Mouse (Mus musculus) forebrain, embryonic 10.5 days (tissue): ENCODE data around the gene Mrpl16. TPM values are rescaled to one million over a fixed set of nuclear protein-coding genes. Genes with fewer than 3 reads are reported as not detected.

Experiments
- DNase-seq: peaks from one replicate; pipeline ENCODE4 v3.0.0-alpha.2; 2017; ENCODE audit warnings: low spot score; ENCODE audit errors: extremely low spot score
- H3K27ac ChIP-seq: fragments of 300-500 bp; sonication (generic); 2 replicates; pipeline ENCODE4 v1.5.1; 2016; ENCODE audit warnings: mild to moderate bottlenecking
- H3K27me3 ChIP-seq: fragments of 300-500 bp; sonication (generic); 2 replicates; pipeline ENCODE4 v1.6.1; 2016; ENCODE audit warnings: mild to moderate bottlenecking; ENCODE audit not compliant: poor library complexity, severe bottlenecking
- H3K36me3 ChIP-seq: fragments of 300-500 bp; sonication (generic); replicated peaks from 2 replicates; pipeline ENCODE4 v1.6.1; 2016; ENCODE audit warnings: mild to moderate bottlenecking, moderate library complexity
- H3K4me1 ChIP-seq: fragments of 300-500 bp; sonication (generic); 2 replicates; pipeline ENCODE4 v1.6.1; 2016
- H3K4me3 ChIP-seq: fragments of 300-500 bp; sonication (generic); 2 replicates; pipeline ENCODE4 v1.5.1; 2016; ENCODE audit warnings: mild to moderate bottlenecking, moderate library complexity
- H3K9me3 ChIP-seq: fragments of 300-500 bp; sonication (generic); 2 replicates; pipeline ENCODE4 v1.6.1; 2016; ENCODE audit warnings: mild to moderate bottlenecking, moderate library complexity
- WGBS: fragments of 180-500 bp; shearing (Covaris S2); methylation state at CpG from one replicate; pipeline ENCODE4 v1.1.7; 2016; 5-methylcytosine and 5-hydroxymethylcytosine counted together
- polyA plus RNA-seq: library from polyadenylated mRNA; unstranded; fragments of >200 nt; fragmentation: Nextera tagmentation; extraction: Ambion mirVana; gene quantifications from 2 replicates; pipeline ENCODE4 v1.2.1, GENCODE M21; 2016

Gene Mrpl16
- polyA plus RNA-seq, 1 experiment from 2014 or later: 66.1 TPM

- Histone ChIP-seq H3K36me3 (no peaks in the 10 kb centered on the region), H3K27me3 (peaks cover 19% of the 10 kb centered on the region), H3K9me3 (no peaks in the 10 kb centered on the region), H3K4me3 (no peak overlapping the region), H3K27ac (no peak overlapping the region), H3K4me1 (peaks cover 12% of the 10 kb centered on the region; the same call in 1 of the 2 replicates)
- 26% methylated on average over 4 of the region's 4 CpGs for whole genome bisulfite sequencing
- DNase-seq: no peak
Observed at GRCm38 (mm10) chr19:11823346-11824065, 53.3 kb downstream of the Mrpl16 start.

Other genes with a start within 250 kb of the Mrpl16 start
- gene Ms4a4d, start 233.6 kb upstream of the Mrpl16 start, polyA plus RNA-seq: 0.57 and 0.66 TPM in 2 replicates
- gene Ms4a6d, start 165.5 kb upstream of the Mrpl16 start, polyA plus RNA-seq: 0.71 and 1.5 TPM in 2 replicates
- 0.17 TPM in 1 of 2 replicates, not detected in the other for gene Ms4a2, start 146.7 kb upstream of the Mrpl16 start, polyA plus RNA-seq
- gene Ms4a3, start 129.5 kb upstream of the Mrpl16 start, polyA plus RNA-seq: not detected in 2 replicates
- not detected in 2 replicates for gene Oosp2, start 109.8 kb upstream of the Mrpl16 start, polyA plus RNA-seq
- not detected in 2 replicates for gene Oosp1, start 79.2 kb upstream of the Mrpl16 start, polyA plus RNA-seq
- not detected in 2 replicates for gene Oosp3, start 73.3 kb upstream of the Mrpl16 start, polyA plus RNA-seq
- not detected in 2 replicates for gene Gif, start 22.8 kb upstream of the Mrpl16 start, polyA plus RNA-seq
- 10.7 and 12.4 TPM in 2 replicates for gene Stx3, start 49.0 kb downstream of the Mrpl16 start, polyA plus RNA-seq
- 0.06 TPM in 1 of 2 replicates, not detected in the other for gene Olfr1417, start 68.8 kb downstream of the Mrpl16 start, polyA plus RNA-seq
- not detected in 2 replicates for gene Olfr1418, start 90.7 kb downstream of the Mrpl16 start, polyA plus RNA-seq
- not detected in 2 replicates for gene Olfr1419, start 104.7 kb downstream of the Mrpl16 start, polyA plus RNA-seq
- gene Olfr1420, start 116.2 kb downstream of the Mrpl16 start, polyA plus RNA-seq: not detected in 2 replicates
- gene Patl1, start 142.0 kb downstream of the Mrpl16 start, polyA plus RNA-seq: 22.6 and 24.5 TPM in 2 replicates
- gene Osbp, start 195.6 kb downstream of the Mrpl16 start, polyA plus RNA-seq: 3.2 and 3.3 TPM in 2 replicates